Mouse (Mus musculus) megakaryocyte progenitor cell, adult 5-6 weeks (primary cell): ENCODE measurements around the gene Cmss1. TPM values are rescaled to one million over a fixed set of nuclear protein-coding genes. Genes with fewer than 3 reads are reported as not detected.

Experiments
- ATAC-seq: replicated peaks from 2 replicates; pipeline ENCODE4 v1.8.0; 2016; ENCODE audit warnings: mild to moderate bottlenecking, moderate TSS enrichment, inconsistent platforms; ENCODE audit not compliant: poor library complexity
- total RNA-seq, 2 experiments: library from RNA; stranded (forward) in 1 of 2; stranded (reverse) in 1 of 2; fragments of 157-497, 149-512 nt in 1 of 2; fragments of 200-1000 nt in 1 of 2; gene quantifications; 2 replicates each; pipeline versions ENCODE4 v1.2.3 to v1.2.4; 2015 to 2017

Cmss1 gene
- total RNA-seq, 2 experiments from 2014 or later: 38.5 to 74.3 TPM

DNA sequence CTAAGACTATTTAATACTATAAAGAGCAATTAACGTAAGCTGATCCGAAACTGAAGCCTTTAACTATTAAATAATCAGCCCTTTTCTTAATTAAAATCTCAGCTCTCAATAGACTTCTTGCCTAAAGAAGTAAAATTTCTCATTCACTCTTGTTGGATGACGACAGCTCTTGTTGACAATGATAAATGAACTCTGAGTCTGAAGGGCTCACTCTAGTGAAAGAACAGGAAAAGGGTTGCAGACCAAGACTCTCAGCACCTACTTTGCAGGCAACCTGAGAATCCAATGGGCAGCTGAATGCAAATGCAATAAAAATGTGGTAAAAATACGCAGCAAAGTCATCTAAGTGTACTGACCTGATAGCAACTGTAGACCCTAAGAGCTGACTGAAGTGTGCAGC lies 81.2 kb downstream of the Cmss1 start:
- no peak for ATAC-seq

DNA sequence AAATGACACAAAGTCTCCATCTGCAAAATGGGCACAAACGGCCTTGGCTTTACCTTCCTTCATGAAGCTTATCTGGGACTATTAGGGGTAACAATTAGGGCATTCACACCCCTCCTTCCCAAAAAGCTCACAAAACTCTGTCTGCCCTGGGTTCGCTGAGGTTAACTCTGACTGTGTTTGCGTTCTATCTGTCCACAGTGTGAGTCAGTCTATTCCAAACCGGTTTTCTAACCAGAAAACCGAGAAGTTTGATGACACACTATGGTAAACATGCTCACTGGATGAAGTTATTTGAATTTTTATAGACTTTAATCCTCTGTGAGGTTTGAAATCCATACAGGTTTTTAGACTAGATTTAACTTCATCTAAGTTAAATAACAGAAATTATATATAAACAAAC lies 81.6 kb downstream of the Cmss1 start:
- no peak for ATAC-seq

DNA sequence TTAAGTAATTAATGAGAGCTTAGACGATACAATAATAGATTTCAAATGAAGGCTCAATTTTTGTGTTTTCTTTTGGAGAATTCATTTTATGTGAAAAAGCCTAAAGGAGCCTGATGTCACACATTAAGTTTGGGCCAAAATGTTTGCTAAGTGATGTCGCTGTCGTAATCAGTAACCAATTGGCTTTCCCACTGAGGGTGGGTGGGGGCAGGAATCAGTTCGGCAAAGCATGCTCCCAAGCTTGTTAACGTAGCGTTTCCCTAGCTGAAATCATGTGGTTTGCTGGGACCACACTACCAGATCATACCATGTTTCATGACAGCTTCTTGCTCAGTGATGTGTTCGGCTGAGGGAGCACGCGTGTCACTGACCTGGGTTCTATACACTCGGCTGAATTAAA lies 91.0 kb downstream of the Cmss1 start:
- ATAC-seq: no peak

DNA sequence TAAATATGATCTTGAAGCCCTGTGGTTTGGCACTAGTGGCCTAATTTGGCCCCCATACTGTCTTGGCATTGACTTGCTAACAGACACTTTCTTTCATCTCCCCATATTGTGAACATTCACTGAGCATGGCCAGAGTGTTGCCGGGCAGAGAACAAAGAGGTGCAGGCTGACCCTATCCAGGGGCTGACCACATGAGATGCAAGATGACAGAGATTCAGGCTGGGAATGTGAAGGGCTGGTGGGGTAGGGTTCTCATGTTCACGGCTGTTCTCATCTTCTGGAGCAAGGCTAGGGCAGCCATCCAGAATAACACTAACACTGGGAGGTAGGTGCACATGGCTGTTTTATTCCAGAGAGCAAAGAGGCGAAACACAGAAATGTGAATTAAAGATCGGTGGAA lies 92.3 kb downstream of the Cmss1 start:
- ATAC-seq: no peak

DNA sequence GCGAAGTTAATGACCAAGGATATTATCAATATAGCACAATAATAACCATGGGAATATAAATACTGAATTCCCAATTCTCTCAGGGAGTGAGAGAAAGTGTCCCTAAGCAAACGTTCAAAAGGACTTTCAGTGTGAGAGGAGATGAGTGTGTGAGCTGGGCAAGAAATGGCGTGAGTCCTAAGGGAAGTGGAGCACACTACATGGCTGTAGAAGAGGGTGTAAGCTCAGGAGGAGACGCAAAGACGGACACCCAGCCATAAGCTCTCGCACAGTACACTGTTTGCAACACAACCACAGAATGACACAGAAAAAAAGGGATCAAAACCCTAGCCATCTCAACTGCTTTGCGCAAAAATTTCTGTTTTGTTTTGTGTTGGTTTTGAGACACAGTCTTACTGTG lies 93.1 kb downstream of the Cmss1 start:
- ATAC-seq: no peak

DNA sequence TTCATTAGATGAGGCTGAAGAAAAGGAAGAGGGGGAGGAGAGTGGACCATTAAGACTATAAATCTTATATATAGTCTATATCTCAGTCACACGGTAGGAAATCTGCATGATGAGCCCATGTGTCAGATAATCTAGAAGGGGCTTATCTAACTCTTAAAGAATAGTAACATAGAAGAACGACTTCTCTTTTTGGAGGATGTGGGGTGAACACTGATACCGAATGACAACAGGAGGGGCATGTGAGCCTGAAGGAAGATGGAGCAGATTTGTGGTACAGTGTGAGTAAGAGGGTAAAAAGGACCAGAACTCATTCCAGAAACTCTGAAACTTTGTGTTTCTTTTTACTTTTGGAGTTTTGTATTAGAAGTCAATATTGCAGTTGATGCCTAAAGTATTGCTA lies 97.6 kb downstream of the Cmss1 start:
- no peak for ATAC-seq

DNA sequence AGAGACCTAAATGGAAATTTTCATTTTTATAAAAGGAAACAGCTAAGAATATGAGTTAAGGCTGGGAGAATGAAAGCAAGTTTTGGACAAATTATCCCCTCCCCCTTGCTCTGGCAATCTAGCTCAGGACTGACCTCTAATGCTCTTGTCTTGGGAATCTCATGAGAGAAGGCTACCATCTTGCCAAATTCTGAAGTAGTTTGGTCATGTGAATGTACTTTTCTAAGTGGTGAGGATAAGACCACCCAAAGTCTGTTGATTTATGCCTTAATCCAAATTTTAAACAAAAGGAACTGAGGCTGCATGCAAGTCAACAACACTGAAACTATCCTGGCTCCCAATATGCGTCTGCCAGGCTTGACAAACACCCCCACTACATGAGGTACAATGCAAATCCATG lies 98.3 kb downstream of the Cmss1 start:
- no peak for ATAC-seq

DNA sequence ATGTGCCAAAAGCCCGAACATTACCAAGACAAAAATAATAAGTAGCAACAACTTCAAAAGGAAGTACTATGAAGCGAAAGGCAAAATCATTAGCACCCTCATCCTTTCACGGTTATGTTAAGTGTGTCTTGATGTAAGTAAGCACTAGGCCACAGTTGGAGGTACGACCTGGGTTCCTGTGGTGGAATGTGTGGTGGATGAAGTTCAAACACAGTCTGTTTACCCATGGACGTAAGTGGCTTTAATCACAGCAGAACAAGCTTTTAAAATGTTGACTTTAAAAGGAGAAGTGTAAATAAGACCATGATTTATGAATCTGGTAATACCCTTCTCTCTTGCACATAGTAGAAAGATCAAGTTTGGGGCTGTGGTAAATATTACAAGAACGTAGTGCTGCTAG lies 100.5 kb downstream of the Cmss1 start:
- no peak for ATAC-seq

DNA sequence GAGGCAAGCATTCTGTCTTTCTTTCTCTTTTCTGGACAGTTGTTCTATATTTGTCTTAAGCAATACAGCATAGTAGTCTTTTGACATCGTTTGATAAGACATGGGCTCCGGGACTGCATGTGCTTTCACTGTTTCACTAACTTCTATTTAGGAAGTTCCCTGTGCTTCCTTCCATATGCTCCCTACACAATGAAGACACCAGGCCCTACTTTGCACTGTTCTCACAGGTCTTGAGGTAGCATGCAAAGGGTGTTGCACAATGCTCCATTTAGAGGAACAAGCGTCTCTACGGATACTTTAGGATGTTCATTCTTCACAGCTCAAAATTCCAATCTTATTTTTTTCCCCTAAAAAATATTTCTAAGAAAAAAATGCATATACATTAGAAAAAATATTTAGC lies 101.9 kb downstream of the Cmss1 start:
- ATAC-seq: peak; percentile 61

DNA sequence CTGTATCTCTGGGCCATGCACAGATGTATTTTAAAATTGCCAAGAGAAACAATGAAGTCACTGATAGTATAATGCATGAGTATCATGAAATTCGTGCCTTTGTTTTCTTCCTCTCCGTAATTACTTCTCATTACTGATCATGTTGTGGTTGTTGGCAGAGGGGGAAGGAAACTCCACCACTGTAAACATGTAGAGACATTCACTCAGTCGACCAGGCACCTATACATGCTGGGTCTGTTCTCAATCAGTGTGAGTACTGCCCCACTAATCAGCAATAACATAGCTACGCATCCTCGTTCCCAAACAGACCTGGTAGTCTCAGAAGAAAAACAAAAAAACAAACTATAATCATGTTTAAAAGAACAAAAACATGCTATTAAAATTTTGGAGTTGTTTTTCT lies 103.9 kb downstream of the Cmss1 start:
- no peak for ATAC-seq

DNA sequence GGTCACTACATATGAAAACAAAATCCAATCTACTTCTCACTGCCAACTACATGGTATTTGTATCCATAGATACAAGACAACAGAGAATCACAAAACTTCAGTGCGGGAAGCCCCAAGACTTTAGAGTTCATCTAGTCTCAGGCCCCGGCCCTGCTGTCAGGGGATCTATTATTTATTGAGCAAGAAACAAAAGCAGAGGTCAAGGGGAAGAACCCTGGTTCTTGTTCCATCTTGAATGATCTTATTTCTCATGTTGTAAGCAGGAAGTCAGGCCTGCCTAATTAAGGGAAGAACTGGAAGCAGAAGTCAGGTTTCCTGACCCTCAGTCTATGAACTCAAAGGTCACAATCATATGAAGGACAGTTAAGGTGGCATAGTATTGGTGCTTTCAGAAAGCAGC lies 104.4 kb downstream of the Cmss1 start:
- peak; percentile 80 for ATAC-seq

DNA sequence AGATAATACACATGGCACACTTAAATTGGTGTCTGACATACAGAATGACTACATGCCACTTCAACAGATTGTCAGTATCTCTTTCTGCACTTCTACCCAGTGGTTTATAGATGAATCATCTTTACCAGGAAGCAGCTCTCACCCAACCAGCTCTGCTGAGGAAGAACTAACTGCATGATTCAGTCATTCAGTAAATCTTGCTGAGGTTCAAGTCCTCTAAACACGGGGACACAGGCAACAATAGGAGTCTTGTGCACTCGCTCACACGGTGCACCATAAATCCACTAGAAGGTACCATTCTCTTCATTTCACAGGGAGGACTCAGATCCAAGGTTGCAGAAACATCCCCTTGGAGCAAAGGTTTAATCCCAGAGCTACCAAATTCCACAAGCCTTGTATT lies 105.8 kb downstream of the Cmss1 start:
- ATAC-seq: no peak

DNA sequence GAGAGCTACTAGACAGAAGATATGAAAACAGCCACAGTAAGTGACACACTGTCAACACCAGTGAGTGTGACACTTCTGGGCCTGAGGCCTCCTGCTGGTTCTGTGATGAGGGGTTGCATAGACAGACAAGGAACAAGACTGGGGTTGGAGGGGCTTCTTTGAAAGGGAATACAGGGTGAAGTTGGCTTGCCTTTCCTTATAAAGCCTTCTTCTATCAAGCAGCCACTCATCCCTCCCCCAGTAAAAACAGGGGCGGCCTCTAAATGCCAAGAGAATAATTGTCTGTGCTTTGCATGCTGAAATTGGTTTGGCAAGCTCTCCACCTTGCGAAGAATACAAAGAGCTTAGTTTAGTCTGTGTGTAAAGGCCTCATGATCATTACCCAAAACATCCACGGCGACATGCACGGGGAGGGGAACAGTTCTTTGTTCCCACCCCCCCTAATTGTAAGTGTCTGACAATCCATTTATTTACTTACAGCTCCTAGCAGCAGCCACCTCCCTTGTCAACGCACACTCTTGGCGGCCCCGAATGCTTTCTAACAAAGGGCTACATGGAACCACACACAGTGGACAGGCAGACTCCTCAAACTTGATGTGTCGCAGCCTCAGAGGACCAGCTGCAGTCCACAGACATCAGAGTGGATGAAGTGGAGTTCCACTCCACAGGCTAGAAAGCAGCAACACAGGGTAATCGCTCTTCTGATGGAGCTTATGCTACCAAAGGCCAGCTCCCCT lies 110.1 kb downstream of the Cmss1 start:
- ATAC-seq: no peak

DNA sequence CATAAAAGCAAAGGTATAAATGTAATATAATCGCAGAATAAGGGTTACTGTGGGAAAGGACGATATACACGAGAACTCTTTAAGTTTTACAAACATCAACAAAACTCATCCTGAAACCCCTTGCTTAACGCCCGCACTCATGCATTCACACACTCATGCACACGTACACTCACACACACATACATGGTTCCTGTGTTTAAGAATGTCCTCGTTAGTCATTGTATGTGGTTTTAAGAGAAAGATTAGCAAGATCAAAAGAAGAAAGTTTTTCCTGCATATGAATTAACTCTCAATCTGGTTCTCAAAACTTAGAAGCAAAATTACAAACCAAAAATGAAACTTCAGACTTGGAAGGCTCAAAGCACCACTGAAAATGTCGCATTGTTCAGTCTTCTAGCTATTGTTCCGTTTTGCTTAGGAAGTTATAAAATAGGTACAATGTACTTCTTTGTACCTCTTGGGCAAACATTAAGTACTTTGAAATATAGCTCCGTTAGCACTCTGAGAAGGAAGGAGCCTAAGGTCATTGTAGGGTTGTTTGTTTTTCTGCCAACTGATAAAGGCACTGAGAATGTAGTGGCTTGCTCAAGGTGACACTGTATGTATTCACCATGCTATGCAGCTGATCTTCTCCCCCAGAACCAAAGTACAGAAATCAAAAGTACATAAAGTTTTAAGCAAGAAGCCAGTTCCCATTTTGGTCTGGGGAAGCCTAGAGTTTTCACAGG lies 111.0 kb downstream of the Cmss1 start:
- no peak for ATAC-seq

DNA sequence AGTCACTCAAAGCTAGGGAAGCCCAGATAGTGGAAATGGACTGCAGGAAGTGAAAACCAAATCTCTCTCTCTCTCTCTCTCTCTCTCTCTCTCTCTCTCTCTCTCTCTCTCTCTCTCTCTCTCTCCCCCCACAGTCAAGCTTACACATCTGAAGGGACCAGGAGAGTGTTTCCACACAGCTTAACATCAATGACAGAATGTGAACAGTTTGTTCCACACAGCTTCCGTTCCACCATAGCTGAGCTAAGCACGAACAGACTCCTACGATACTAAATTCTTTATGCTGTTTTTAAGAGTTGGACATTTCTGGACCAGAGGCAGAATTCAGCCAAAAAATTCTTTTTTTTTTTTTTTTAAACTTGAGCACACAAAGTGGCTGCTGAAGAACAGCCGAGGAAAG lies 114.8 kb downstream of the Cmss1 start:
- ATAC-seq: no peak

DNA sequence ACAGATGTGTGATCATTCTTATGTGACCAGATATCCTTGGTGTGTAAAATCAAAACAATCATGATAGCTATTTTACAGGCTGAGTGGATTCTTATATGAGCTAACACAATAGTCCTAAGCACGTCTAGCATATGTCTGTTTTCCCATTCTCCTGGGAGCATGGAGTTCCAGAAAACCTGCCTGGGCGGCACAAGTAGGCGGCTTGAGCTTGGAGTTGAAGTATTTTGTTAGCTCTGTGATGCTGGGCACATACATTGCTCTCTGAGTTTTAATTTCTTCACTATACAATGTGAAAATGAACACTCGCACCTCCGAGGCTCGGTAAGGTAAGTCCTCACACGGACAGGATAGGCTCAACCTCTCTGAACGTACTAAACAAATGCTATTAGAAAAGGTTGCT lies 116.0 kb downstream of the Cmss1 start:
- ATAC-seq: no peak

DNA sequence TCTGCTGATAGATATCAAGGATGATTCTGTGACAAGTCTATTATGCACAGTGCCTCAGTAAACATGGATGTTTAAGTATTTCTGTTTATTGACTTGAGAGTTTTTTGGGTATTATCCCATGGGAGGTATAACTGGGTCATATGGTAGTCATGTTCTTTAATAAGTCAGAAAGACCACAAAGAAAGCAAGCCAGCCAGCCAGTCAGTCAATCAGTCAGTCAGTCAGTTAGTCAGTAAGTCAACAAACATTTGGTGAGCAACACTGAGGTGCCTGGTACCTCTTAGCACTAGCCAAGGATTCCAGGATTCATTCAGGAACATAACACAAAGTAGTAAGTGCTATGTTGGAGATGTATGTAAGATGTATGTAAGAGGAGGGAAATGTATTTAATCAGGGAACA lies 118.0 kb downstream of the Cmss1 start:
- no peak for ATAC-seq

DNA sequence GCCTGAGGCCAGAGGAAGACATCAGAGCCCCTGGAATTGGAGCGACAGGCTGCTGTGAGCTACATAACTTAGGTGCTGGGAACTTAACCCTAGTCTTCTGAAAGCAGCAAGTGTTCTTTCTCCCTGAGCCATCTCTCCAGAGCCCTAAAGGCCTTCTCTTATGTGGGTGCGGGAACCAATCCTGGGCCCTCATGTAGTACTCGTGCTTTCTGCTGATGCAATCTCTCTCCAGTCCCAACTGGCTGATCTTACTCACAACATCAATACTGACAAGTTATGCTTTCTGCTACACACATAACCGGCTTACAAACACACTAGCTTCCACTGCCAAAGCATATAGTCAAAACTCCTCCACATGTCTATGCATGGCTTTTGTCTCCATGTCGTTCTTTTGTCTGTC lies 120.4 kb downstream of the Cmss1 start:
- ATAC-seq: no peak

DNA sequence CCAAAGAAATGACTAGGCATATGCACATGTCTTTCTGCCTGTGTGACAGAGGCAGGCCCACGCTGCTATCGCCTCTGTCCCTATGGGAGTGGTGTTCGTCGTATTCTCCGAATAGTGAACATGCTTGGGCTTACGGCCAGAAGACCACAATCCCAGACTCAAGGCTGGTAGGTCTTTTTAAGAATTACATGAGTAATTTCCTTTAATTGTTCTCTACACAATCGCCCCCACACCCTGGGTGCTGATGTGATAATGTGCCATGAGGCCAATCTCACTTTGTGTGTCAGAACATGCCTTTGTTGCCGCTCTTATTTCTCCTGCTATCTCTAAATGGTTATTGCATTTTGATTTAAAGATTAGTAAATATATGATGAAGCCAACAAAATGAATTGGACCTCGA lies 121.4 kb downstream of the Cmss1 start:
- ATAC-seq: no peak

DNA sequence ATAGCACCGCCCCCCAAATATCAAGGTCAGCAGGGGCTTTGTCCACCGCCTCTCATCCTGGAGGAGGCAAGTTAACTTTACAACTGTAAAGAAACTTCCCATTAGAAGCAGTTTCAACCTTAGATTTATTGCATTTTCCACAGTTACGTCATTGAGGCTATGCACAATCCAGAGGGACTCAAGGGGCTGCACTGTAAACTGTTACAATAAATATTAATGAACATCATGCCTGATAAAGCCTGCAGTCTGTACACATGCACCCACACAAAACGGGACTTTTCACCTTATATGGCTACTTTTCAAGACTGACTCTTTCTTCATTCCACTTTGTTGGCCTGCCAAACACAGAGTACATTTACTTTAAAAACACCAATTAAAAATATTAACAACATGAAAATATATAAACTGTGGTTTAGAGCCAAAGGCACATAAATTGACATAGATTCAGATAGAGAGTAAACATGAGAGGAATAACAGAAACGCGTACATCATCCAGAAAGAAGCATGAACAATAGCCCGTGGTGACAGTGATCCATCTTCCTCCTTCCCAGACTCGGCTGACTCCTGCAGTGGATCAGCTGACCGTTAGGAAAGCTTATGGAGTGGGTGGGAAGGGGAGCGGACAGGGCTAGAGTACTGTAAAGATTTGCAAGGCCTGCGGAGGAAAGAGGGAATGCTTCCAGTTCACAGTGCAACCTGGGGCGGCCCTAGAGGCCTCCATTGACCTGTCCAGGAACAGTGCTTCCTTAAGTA lies 122.4 kb downstream of the Cmss1 start:
- no peak for ATAC-seq

DNA sequence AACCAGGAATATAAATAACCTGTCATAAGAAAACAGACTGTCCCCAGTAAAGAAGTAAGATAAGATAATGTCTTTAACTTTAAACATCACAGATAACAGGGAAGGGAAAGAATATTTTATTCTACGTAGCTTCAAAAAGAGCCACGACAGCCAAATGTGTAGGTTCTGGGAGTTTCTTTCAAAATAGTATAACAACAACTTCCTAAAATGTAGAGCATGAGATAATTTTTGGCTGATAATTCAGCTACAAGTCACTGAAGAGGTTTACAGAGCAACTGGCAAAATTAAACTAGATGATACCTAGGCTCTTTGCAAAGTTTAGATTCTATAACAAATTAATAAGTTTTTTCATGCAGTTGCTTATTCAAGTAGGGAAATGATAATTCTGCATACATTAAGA lies 123.2 kb downstream of the Cmss1 start:
- no peak for ATAC-seq

DNA sequence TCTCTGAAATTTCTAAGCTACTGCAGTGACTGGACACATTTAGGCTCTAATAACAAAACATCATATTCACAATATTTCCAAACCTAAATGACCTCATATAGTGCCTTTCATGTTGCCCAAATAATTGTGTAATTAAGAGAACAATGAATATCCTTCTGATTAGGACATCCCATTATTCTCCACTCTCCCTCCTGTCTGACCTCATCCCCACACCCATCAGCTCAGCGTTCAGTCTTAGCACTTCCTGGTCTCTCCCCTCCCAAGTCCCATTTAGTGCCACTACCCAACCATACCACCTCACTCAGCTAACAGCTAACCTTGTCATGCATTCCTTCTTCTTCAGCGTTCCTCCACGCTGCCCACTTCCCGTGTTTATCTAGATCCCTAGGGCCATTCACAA lies 123.8 kb downstream of the Cmss1 start:
- 0 out of 2 replicates have a peak, but pooled peaks have one; percentile 7 for ATAC-seq
